Mouse (Mus musculus) heart, embryonic 10.5 days (tissue): Measurements from ENCODE around the gene Pth2. TPM values are rescaled to one million over a fixed set of nuclear protein-coding genes. Genes with fewer than 3 reads are reported as not detected.

Experiments used
- DNase-seq: peaks from one replicate; pipeline ENCODE4 v3.0.0-alpha.2; 2017; ENCODE audit warnings: low spot score
- H3K27ac ChIP-seq: fragments of 300-500 bp; sonication (generic); 2 replicates; pipeline ENCODE4 v1.5.1; 2016; ENCODE audit warnings: mild to moderate bottlenecking
- H3K27me3 ChIP-seq: fragments of 300-500 bp; sonication (generic); 2 replicates; pipeline ENCODE4 v1.6.1; 2016; ENCODE audit warnings: mild to moderate bottlenecking; ENCODE audit not compliant: poor library complexity, insufficient read depth, severe bottlenecking
- H3K36me3 ChIP-seq: fragments of 300-500 bp; sonication (generic); 2 replicates; pipeline ENCODE4 v1.6.1; 2016; ENCODE audit warnings: mild to moderate bottlenecking, moderate library complexity
- H3K4me1 ChIP-seq: fragments of 300-500 bp; sonication (generic); 2 replicates; pipeline ENCODE4 v1.6.1; 2016; ENCODE audit warnings: mild to moderate bottlenecking
- H3K4me3 ChIP-seq: fragments of 300-500 bp; sonication (generic); 2 replicates; pipeline ENCODE4 v1.5.1; 2016; ENCODE audit warnings: mild to moderate bottlenecking, moderate library complexity
- H3K9me3 ChIP-seq: fragments of 300-500 bp; sonication (generic); 2 replicates; pipeline ENCODE4 v1.6.1; 2016; ENCODE audit warnings: mild to moderate bottlenecking, moderate library complexity
- WGBS: fragments of 180-500 bp; shearing (Covaris S2); methylation state at CpG from one replicate; pipeline ENCODE4 v1.1.7; 2016; 5-methylcytosine and 5-hydroxymethylcytosine counted together
- polyA plus RNA-seq: library from polyadenylated mRNA; unstranded; fragments of >200 nt; fragmentation: Nextera tagmentation; extraction: Ambion mirVana; gene quantifications from 2 replicates; pipeline ENCODE4 v1.2.1, GENCODE M21; 2016

Pth2 gene
- polyA plus RNA-seq, 1 experiment from 2014 or later = 0.41 TPM

GRCm38 (mm10) chr7:45155590-45155989 lies 25.2 kb upstream of the Pth2 start:
- WGBS = 82% methylated on average over 9 of the region's 9 CpGs
- Histone ChIP-seq H3K27me3 (no peaks in the 10 kb centered on the region), H3K27ac (no peak overlapping the region)

GRCm38 (mm10) chr7:45156206-45156605 lies 24.6 kb upstream of the Pth2 start:
- Histone ChIP-seq H3K27me3 (no peaks in the 10 kb centered on the region), H3K9me3 (no peaks in the 10 kb centered on the region), H3K36me3 (peaks cover 35% of the 10 kb centered on the region), H3K4me1 (peaks cover 13% of the 10 kb centered on the region), H3K27ac (no peak overlapping the region), H3K4me3 (no peak overlapping the region)
- WGBS = 93% methylated on average over 15 of the region's 15 CpGs
- DNase-seq = no peak

More at GRCm38 (mm10) chr7:45155590-45155989, 25.2 kb upstream of the Pth2 start:
- H3K36me3 ChIP-seq = peaks cover 29% of the 10 kb centered on the region
- no peak overlapping the region for H3K4me3 ChIP-seq
- H3K9me3 ChIP-seq = no peaks in the 10 kb centered on the region
- peaks cover 14% of the 10 kb centered on the region for H3K4me1 ChIP-seq
- no peak for DNase-seq

GRCm38 (mm10) chr7:45157459-45157858 lies 23.3 kb upstream of the Pth2 start:
- peaks cover 2% of the 10 kb centered on the region for H3K27me3 ChIP-seq
- H3K4me3 ChIP-seq = no peak overlapping the region
- WGBS = 82% methylated on average over 14 of the region's 14 CpGs
- peaks cover 19% of the 10 kb centered on the region for H3K4me1 ChIP-seq
- H3K9me3 ChIP-seq = no peaks in the 10 kb centered on the region
- no peak for DNase-seq
- H3K36me3 ChIP-seq = peaks cover 35% of the 10 kb centered on the region
- no peak overlapping the region for H3K27ac ChIP-seq

GRCm38 (mm10) chr7:45158991-45159390 lies 21.8 kb upstream of the Pth2 start:
- Histone ChIP-seq H3K4me1 (peaks cover 24% of the 10 kb centered on the region), H3K36me3 (peaks cover 35% of the 10 kb centered on the region), H3K4me3 (no peak overlapping the region), H3K27me3 (peaks cover 17% of the 10 kb centered on the region), H3K9me3 (no peaks in the 10 kb centered on the region), H3K27ac (no peak overlapping the region)
- no peak for DNase-seq
- 94% methylated on average over 6 of the region's 6 CpGs for WGBS

GRCm38 (mm10) chr7:45160316-45160800 lies 20.4 kb upstream of the Pth2 start:
- DNase-seq = no peak
- H3K27ac ChIP-seq = no peak overlapping the region
- peaks cover 23% of the 10 kb centered on the region for H3K4me1 ChIP-seq
- peaks cover 35% of the 10 kb centered on the region for H3K36me3 ChIP-seq
- H3K9me3 ChIP-seq = no peaks in the 10 kb centered on the region
- 90% methylated on average over 6 of the region's 6 CpGs for WGBS
- peaks cover 31% of the 10 kb centered on the region for H3K27me3 ChIP-seq
- H3K4me3 ChIP-seq = no peak overlapping the region

- Histone ChIP-seq H3K4me1 (peaks cover 23% of the 10 kb centered on the region), H3K9me3 (no peaks in the 10 kb centered on the region), H3K36me3 (peaks cover 35% of the 10 kb centered on the region), H3K27ac (no peak overlapping the region), H3K4me3 (no peak overlapping the region), H3K27me3 (peaks cover 36% of the 10 kb centered on the region)
- WGBS = 87% methylated on average over 3 of the region's 3 CpGs
- DNase-seq = no peak
Observed at GRCm38 (mm10) chr7:45160866-45161265, 19.9 kb upstream of the Pth2 start.

- Histone ChIP-seq H3K4me3 (peak overlapping the region; percentile 59), H3K27ac (peak overlapping the region; percentile 63; the same call in 1 of the 2 replicates), H3K4me1 (peaks cover 23% of the 10 kb centered on the region), H3K27me3 (peaks cover 46% of the 10 kb centered on the region), H3K36me3 (peaks cover 35% of the 10 kb centered on the region), H3K9me3 (no peaks in the 10 kb centered on the region)
- 5% methylated on average over 35 of the region's 35 CpGs for WGBS
- peak; percentile 94 for DNase-seq
Observed at GRCm38 (mm10) chr7:45161612-45162473, 19.0 kb upstream of the Pth2 start.

- WGBS = 28% methylated on average over 6 of the region's 6 CpGs
- no peak overlapping the region for H3K27ac ChIP-seq
- DNase-seq = no peak
- H3K4me1 ChIP-seq = peaks cover 28% of the 10 kb centered on the region
- H3K36me3 ChIP-seq = peaks cover 30% of the 10 kb centered on the region
- no peaks in the 10 kb centered on the region for H3K9me3 ChIP-seq
- H3K27me3 ChIP-seq = peaks cover 53% of the 10 kb centered on the region
- peak overlapping the region; percentile 59 for H3K4me3 ChIP-seq
Observed at GRCm38 (mm10) chr7:45162551-45162950, 18.2 kb upstream of the Pth2 start.

GRCm38 (mm10) chr7:45162996-45163615 lies 17.7 kb upstream of the Pth2 start:
- no peak overlapping the region for H3K4me3 ChIP-seq
- H3K4me1 ChIP-seq = peaks cover 34% of the 10 kb centered on the region
- peaks cover 58% of the 10 kb centered on the region for H3K27me3 ChIP-seq
- no peak for DNase-seq
- H3K36me3 ChIP-seq = peaks cover 25% of the 10 kb centered on the region
- WGBS = 68% methylated on average over 9 of the region's 9 CpGs
- no peaks in the 10 kb centered on the region for H3K9me3 ChIP-seq
- no peak overlapping the region for H3K27ac ChIP-seq

- Histone ChIP-seq H3K9me3 (peaks cover 3% of the 10 kb centered on the region), H3K27me3 (peaks cover 66% of the 10 kb centered on the region), H3K4me1 (peaks cover 41% of the 10 kb centered on the region), H3K27ac (peak within 1 kb of the TSS; percentile 69; the same call in 1 of the 2 replicates), H3K4me3 (peak within 1 kb of the TSS; percentile 61), H3K36me3 (peaks cover 21% of the 10 kb centered on the region)
- DNase-seq = no peak
- WGBS = 2% methylated on average over 39 of the region's 41 CpGs
Observed at GRCm38 (mm10) chr7:45163735-45164490, 16.9 kb upstream of the Pth2 start, which contains the start of gene Slc17a7. TSS of gene Slc17a7 (plus strand) at chr7:45163949.

GRCm38 (mm10) chr7:45164833-45165232 lies 16.0 kb upstream of the Pth2 start:
- H3K27me3 ChIP-seq = peaks cover 76% of the 10 kb centered on the region
- peaks cover 41% of the 10 kb centered on the region for H3K4me1 ChIP-seq
- no peak overlapping the region for H3K4me3 ChIP-seq
- no peak for DNase-seq
- peaks cover 13% of the 10 kb centered on the region for H3K9me3 ChIP-seq
- peaks cover 21% of the 10 kb centered on the region for H3K36me3 ChIP-seq
- 56% methylated on average over 5 of the region's 5 CpGs for WGBS
- no peak overlapping the region for H3K27ac ChIP-seq

- peaks cover 20% of the 10 kb centered on the region for H3K36me3 ChIP-seq
- no peak overlapping the region for H3K27ac ChIP-seq
- no peak for DNase-seq
- H3K27me3 ChIP-seq = peaks cover 84% of the 10 kb centered on the region
- H3K4me3 ChIP-seq = no peak overlapping the region
- H3K9me3 ChIP-seq = peaks cover 21% of the 10 kb centered on the region
- WGBS = 44% methylated on average over 11 of the region's 11 CpGs
- peaks cover 41% of the 10 kb centered on the region for H3K4me1 ChIP-seq
Observed at GRCm38 (mm10) chr7:45165701-45166100, 15.1 kb upstream of the Pth2 start.
